Mouse (Mus musculus) thymus, postnatal 10 days (tissue): Measurements from ENCODE around the gene Npas2.

ENCODE experiments used
- DNase-seq, 2 experiments: peaks; one replicate each; pipeline ENCODE4 v3.0.0; 2021; ENCODE audit warnings: low spot score in 2 of 2

Npas2 gene

GRCm38 (mm10) chr1:39332456-39332855, 138.9 kb downstream of the Npas2 start:
- DNase-seq: no peak

GRCm38 (mm10) chr1:39335561-39336196, 142.1 kb downstream of the Npas2 start:
- no peak for DNase-seq

- DNase-seq: no peak
These were observed 143.3 kb downstream of the Npas2 start for GRCm38 (mm10) chr1:39336788-39337187.

- DNase-seq: no peak
These were observed 145.3 kb downstream of the Npas2 start for GRCm38 (mm10) chr1:39338831-39339230.

- no peak for DNase-seq
These were observed 145.9 kb downstream of the Npas2 start for GRCm38 (mm10) chr1:39339455-39339854.

- DNase-seq: no peak
These were observed 146.6 kb downstream of the Npas2 start for GRCm38 (mm10) chr1:39340156-39340555.

- DNase-seq: peak; percentile 18 to 70
These were observed 147.1 kb downstream of the Npas2 start for GRCm38 (mm10) chr1:39340647-39341046.

- DNase-seq: no peak
These were observed 148.3 kb downstream of the Npas2 start for GRCm38 (mm10) chr1:39341807-39342206.

GRCm38 (mm10) chr1:39343242-39343641, 149.7 kb downstream of the Npas2 start:
- no peak for DNase-seq

- DNase-seq: peak; percentile 42 to 45
These were observed 151.6 kb downstream of the Npas2 start for GRCm38 (mm10) chr1:39344981-39345600.

GRCm38 (mm10) chr1:39349001-39349400, 155.5 kb downstream of the Npas2 start:
- DNase-seq: no peak

GRCm38 (mm10) chr1:39349427-39349826, 155.9 kb downstream of the Npas2 start:
- no peak for DNase-seq

GRCm38 (mm10) chr1:39361754-39362514, 168.4 kb downstream of the Npas2 start:
- DNase-seq: no peak

- no peak for DNase-seq
These were observed 169.0 kb downstream of the Npas2 start for GRCm38 (mm10) chr1:39362515-39362893.

- DNase-seq: no peak
These were observed 172.0 kb downstream of the Npas2 start for GRCm38 (mm10) chr1:39365562-39365961.

- DNase-seq: no peak
These were observed 173.5 kb downstream of the Npas2 start for GRCm38 (mm10) chr1:39367045-39367444.

GRCm38 (mm10) chr1:39367601-39368266, 174.2 kb downstream of the Npas2 start, which contains the start of gene Rpl31:
Rpl31 (plus strand) TSS chr1:39367842.
- peak; percentile 96 for DNase-seq

- peak in 1 of 2 experiments; percentile 25 for DNase-seq
These were observed 174.8 kb downstream of the Npas2 start for GRCm38 (mm10) chr1:39368267-39368841.

- no peak for DNase-seq
These were observed 176.9 kb downstream of the Npas2 start for GRCm38 (mm10) chr1:39370431-39370830.

- DNase-seq: no peak
These were observed 178.8 kb downstream of the Npas2 start for GRCm38 (mm10) chr1:39372220-39372843.

- no peak for DNase-seq
These were observed 179.8 kb downstream of the Npas2 start for GRCm38 (mm10) chr1:39373378-39373777.
